Mouse (Mus musculus) liver, embryonic 11.5 days (tissue): ENCODE measurements around the gene Foxn3. TPM values are rescaled to one million over a fixed set of nuclear protein-coding genes. Genes with fewer than 3 reads are reported as not detected.

Experiments used
- ATAC-seq: fragments of 200-750 bp; cut with Nextera tagmentation; replicated peaks from 2 replicates; pipeline ENCODE4 v1.8.0; 2017; ENCODE audit warnings: moderate number of reproducible peaks, mild to moderate bottlenecking, moderate TSS enrichment, moderate library complexity; ENCODE audit not compliant: low FRiP score
- DNase-seq: peaks from one replicate; pipeline ENCODE4 v3.0.0-alpha.2; 2017; ENCODE audit warnings: low spot score
- H3K27ac ChIP-seq: fragments of 300-500 bp; sonication (generic); 2 replicates; pipeline ENCODE4 v1.5.1; 2014; ENCODE audit warnings: mild to moderate bottlenecking, low read depth, low read length, control low read depth
- H3K27me3 ChIP-seq: fragments of 300-500 bp; sonication (generic); replicated peaks from 2 replicates; pipeline ENCODE4 v1.6.1; 2014; ENCODE audit warnings: low read length, mixed read lengths; ENCODE audit not compliant: control insufficient read depth, insufficient read depth
- H3K36me3 ChIP-seq: fragments of 300-500 bp; sonication (generic); 2 replicates; pipeline ENCODE4 v1.6.1; 2014; ENCODE audit warnings: mild to moderate bottlenecking, low read length, moderate library complexity, mixed read lengths; ENCODE audit not compliant: control insufficient read depth, insufficient read depth
- H3K4me1 ChIP-seq: fragments of 300-500 bp; sonication (generic); replicated peaks from 2 replicates; pipeline ENCODE4 v1.6.1; 2014; ENCODE audit warnings: low read length, mixed read lengths; ENCODE audit not compliant: control insufficient read depth, insufficient read depth
- H3K4me2 ChIP-seq: fragments of 300-500 bp; sonication (generic); 2 replicates; pipeline ENCODE4 v1.6.1; 2014; ENCODE audit warnings: mild to moderate bottlenecking, control low read depth, moderate library complexity
- H3K4me3 ChIP-seq: fragments of 300-500 bp; sonication (generic); 2 replicates; pipeline ENCODE4 v1.5.1; 2014; ENCODE audit warnings: low read depth, low read length, control low read depth
- H3K9ac ChIP-seq: fragments of 300-500 bp; sonication (generic); 2 replicates; pipeline ENCODE4 v1.6.1; 2014; ENCODE audit warnings: low read depth, low read length, control low read depth
- H3K9me3 ChIP-seq: fragments of 300-500 bp; sonication (generic); 2 replicates; pipeline ENCODE4 v1.6.1; 2016; ENCODE audit warnings: low read length, inconsistent platforms, mixed read lengths; ENCODE audit not compliant: control insufficient read depth
- WGBS: fragments of 180-500 bp; shearing (Covaris S2); extraction: QIAGEN DNeasy Blood & Tissue Kit; methylation state at CpG from one replicate; pipeline ENCODE4 v1.1.7; 2014; 5-methylcytosine and 5-hydroxymethylcytosine counted together
- polyA plus RNA-seq: library from polyadenylated mRNA; unstranded; fragments of >200 nt; fragmentation: Nextera tagmentation; extraction: Ambion mirVana; gene quantifications from 2 replicates; pipeline ENCODE4 v1.2.1, GENCODE M21; 2014

Gene Foxn3
- polyA plus RNA-seq, 1 experiment from 2014 or later, result 52.7 TPM

GRCm38 (mm10) chr12:99570197-99570956, 7.0 kb upstream of the Foxn3 start:
- H3K36me3 ChIP-seq, result no peaks in the 10 kb centered on the region
- DNase-seq (no peak), ATAC-seq (no peak)
- 76% methylated on average over 25 of the region's 25 CpGs for whole genome bisulfite sequencing
- no peak overlapping the region for H3K4me3 ChIP-seq
- no peaks in the 10 kb centered on the region for H3K9me3 ChIP-seq
- no peak overlapping the region for H3K9ac ChIP-seq
- H3K27me3 ChIP-seq, result no peaks in the 10 kb centered on the region
- no peak overlapping the region for H3K27ac ChIP-seq
- H3K4me2 ChIP-seq, result no peak overlapping the region
- H3K4me1 ChIP-seq, result peaks cover under 1% of the 10 kb centered on the region; the same call in 1 of the 2 replicates

- no peaks in the 10 kb centered on the region for H3K27me3 ChIP-seq
- peaks cover 13% of the 10 kb centered on the region for H3K4me1 ChIP-seq
- 52% methylated on average over 2 of the region's 2 CpGs for WGBS
- H3K4me3 ChIP-seq, result no peak overlapping the region
- no peak overlapping the region for H3K9ac ChIP-seq
- ATAC-seq, result no peak
- no peaks in the 10 kb centered on the region for H3K9me3 ChIP-seq
- H3K27ac ChIP-seq, result no peak overlapping the region
- H3K36me3 ChIP-seq, result no peaks in the 10 kb centered on the region
- DNase-seq, result no peak
- no peak overlapping the region for H3K4me2 ChIP-seq
Measured at GRCm38 (mm10) chr12:99565606-99566005, 2.2 kb upstream of the Foxn3 start.

GRCm38 (mm10) chr12:99564301-99564910, 1.0 kb upstream of the Foxn3 start:
- Histone ChIP-seq H3K4me3 (peak overlapping the region; percentile 61; the same call in 1 of the 2 replicates), H3K9me3 (no peaks in the 10 kb centered on the region), H3K4me1 (peaks cover 19% of the 10 kb centered on the region), H3K27me3 (no peaks in the 10 kb centered on the region), H3K9ac (no peak overlapping the region), H3K4me2 (peak overlapping the region; percentile 87), H3K36me3 (no peaks in the 10 kb centered on the region), H3K27ac (no peak overlapping the region)
- WGBS, result 26% methylated on average over 9 of the region's 9 CpGs
- DNase-seq (no peak), ATAC-seq (no peak)

- H3K27ac ChIP-seq, result peak overlapping the region; percentile 82; the same call in 1 of the 2 replicates
- H3K27me3 ChIP-seq, result no peaks in the 10 kb centered on the region
- peak overlapping the region; percentile 58; the same call in 1 of the 2 replicates for H3K9ac ChIP-seq
- WGBS, result 0% methylated on average over 10 of the region's 10 CpGs
- H3K4me3 ChIP-seq, result peak overlapping the region; percentile 61
- peak; percentile 41 for DNase-seq
- no peaks in the 10 kb centered on the region for H3K9me3 ChIP-seq
- H3K4me1 ChIP-seq, result peaks cover 33% of the 10 kb centered on the region
- H3K4me2 ChIP-seq, result peak overlapping the region; percentile 87
- H3K36me3 ChIP-seq, result no peaks in the 10 kb centered on the region
- ATAC-seq, result no peak
Measured at GRCm38 (mm10) chr12:99562867-99563189, 554 bp downstream of the Foxn3 start.

- Histone ChIP-seq H3K27ac (peak overlapping the region; percentile 82), H3K4me1 (peaks cover 36% of the 10 kb centered on the region)
- peak; percentile 75 for DNase-seq
Measured at GRCm38 (mm10) chr12:99562073-99562866, 1.1 kb downstream of the Foxn3 start.

GRCm38 (mm10) chr12:99561333-99561766, 2.0 kb downstream of the Foxn3 start:
- peak overlapping the region; percentile 61 for H3K4me3 ChIP-seq
- H3K9ac ChIP-seq, result no peak overlapping the region
- H3K9me3 ChIP-seq, result no peaks in the 10 kb centered on the region
- H3K36me3 ChIP-seq, result no peaks in the 10 kb centered on the region
- ATAC-seq, result no peak
- 19% methylated on average over 3 of the region's 3 CpGs for WGBS
- H3K27me3 ChIP-seq, result no peaks in the 10 kb centered on the region
- peak overlapping the region; percentile 65; the same call in 1 of the 2 replicates for H3K27ac ChIP-seq
- peaks cover 38% of the 10 kb centered on the region for H3K4me1 ChIP-seq
- peak; percentile 38 for DNase-seq
- peak overlapping the region; percentile 87 for H3K4me2 ChIP-seq

More at GRCm38 (mm10) chr12:99562073-99562866, 1.1 kb downstream of the Foxn3 start:
- Histone ChIP-seq H3K4me2 (peak overlapping the region; percentile 87), H3K9me3 (no peaks in the 10 kb centered on the region), H3K36me3 (no peaks in the 10 kb centered on the region), H3K4me3 (peak overlapping the region; percentile 61), H3K9ac (peak overlapping the region; percentile 58), H3K27me3 (no peaks in the 10 kb centered on the region)
- under 1% methylated on average over 24 of the region's 24 CpGs for WGBS
- peak; percentile 54 for ATAC-seq

- ATAC-seq, result no peak
- Histone ChIP-seq H3K4me3 (peak overlapping the region; percentile 26), H3K4me2 (peak overlapping the region; percentile 87), H3K27me3 (no peaks in the 10 kb centered on the region), H3K4me1 (peaks cover 38% of the 10 kb centered on the region), H3K27ac (peak overlapping the region; percentile 65), H3K9me3 (no peaks in the 10 kb centered on the region), H3K36me3 (no peaks in the 10 kb centered on the region), H3K9ac (peak overlapping the region; percentile 35; the same call in 1 of the 2 replicates)
- 38% methylated on average over 11 of the region's 11 CpGs for WGBS
- no peak for DNase-seq
Measured at GRCm38 (mm10) chr12:99560701-99561332, 2.6 kb downstream of the Foxn3 start.

GRCm38 (mm10) chr12:99559483-99559882, 3.9 kb downstream of the Foxn3 start:
- peak overlapping the region; percentile 41 for H3K4me2 ChIP-seq
- H3K27me3 ChIP-seq, result no peaks in the 10 kb centered on the region
- 26% methylated on average over 11 of the region's 11 CpGs for WGBS
- no peak overlapping the region for H3K9ac ChIP-seq
- no peaks in the 10 kb centered on the region for H3K36me3 ChIP-seq
- no peak overlapping the region for H3K4me3 ChIP-seq
- ATAC-seq (no peak), DNase-seq (no peak)
- no peaks in the 10 kb centered on the region for H3K9me3 ChIP-seq
- H3K27ac ChIP-seq, result 0 out of 2 replicates have a peak overlapping the region, but pooled peaks have one; percentile 1
- H3K4me1 ChIP-seq, result peaks cover 38% of the 10 kb centered on the region
